In genomic region chr19:4698856-4699255, GRCm38 (mm10) we compare ENCODE assay signal across 8 mouse cellular contexts. TPM values are rescaled to one million over a fixed set of nuclear protein-coding genes. Genes with fewer than 3 reads are reported as not detected.
DNase-seq lines count a peak whose midpoint lies in the region; ATAC-seq lines count a peak whose summit lies in the region.

No protein-coding gene starts in this region.

- no peak overlapping the region for H3K9ac ChIP-seq in kidney, embryonic 14.5 days (ENCODE audit: low read depth, low read length)
- peak overlapping the region; percentile 74 for H3K9ac ChIP-seq in hindbrain, embryonic 13.5 days
- H3K9ac ChIP-seq in neural tube, embryonic 12.5 days: no peak overlapping the region

- no peak for ATAC-seq in kidney, embryonic 14.5 days (ENCODE audit: low FRiP score, low TSS enrichment)
- no peak for ATAC-seq in hindbrain, embryonic 13.5 days (ENCODE audit: low FRiP score)
- ATAC-seq in neural tube, embryonic 12.5 days (ENCODE audit: low FRiP score, low read depth): no peak

- H3K27me3 ChIP-seq in kidney, embryonic 14.5 days (ENCODE audit: control insufficient read depth, insufficient read depth, low read length): peaks cover 43% of the 10 kb centered on the region
- peaks cover 35% of the 10 kb centered on the region for H3K27me3 ChIP-seq in hindbrain, embryonic 13.5 days
- peaks cover 36% of the 10 kb centered on the region for H3K27me3 ChIP-seq in neural tube, embryonic 12.5 days (replicated peaks)

- H3K36me3 ChIP-seq in kidney, embryonic 14.5 days (ENCODE audit: control insufficient read depth, insufficient read depth, low read length): no peaks in the 10 kb centered on the region
- H3K36me3 ChIP-seq in hindbrain, embryonic 13.5 days: no peaks in the 10 kb centered on the region
- H3K36me3 ChIP-seq in neural tube, embryonic 12.5 days: no peaks in the 10 kb centered on the region

- H3K4me1 ChIP-seq in kidney, embryonic 14.5 days (ENCODE audit: control insufficient read depth, insufficient read depth, low read length): peaks cover 4% of the 10 kb centered on the region; the same call in 1 of the 2 replicates
- peaks cover 15% of the 10 kb centered on the region for H3K4me1 ChIP-seq in hindbrain, embryonic 13.5 days (replicated peaks)
- H3K4me1 ChIP-seq in neural tube, embryonic 12.5 days: peaks cover 7% of the 10 kb centered on the region; the same call in 1 of the 2 replicates

- H3K27ac ChIP-seq in kidney, embryonic 14.5 days (ENCODE audit: low read depth, low read length): no peak overlapping the region
- H3K27ac ChIP-seq in hindbrain, embryonic 13.5 days: peak overlapping the region; percentile 79
- no peak overlapping the region for H3K27ac ChIP-seq in neural tube, embryonic 12.5 days

- H3K9me3 ChIP-seq in kidney, embryonic 14.5 days (ENCODE audit: control insufficient read depth, low read length): no peaks in the 10 kb centered on the region
- no peaks in the 10 kb centered on the region for H3K9me3 ChIP-seq in hindbrain, embryonic 13.5 days
- H3K9me3 ChIP-seq in neural tube, embryonic 12.5 days: no peaks in the 10 kb centered on the region

- H3K4me2 ChIP-seq in kidney, embryonic 14.5 days (replicated peaks; ENCODE audit: low read depth, low read length): no peak overlapping the region
- peak overlapping the region; percentile 56 for H3K4me2 ChIP-seq in hindbrain, embryonic 13.5 days
- H3K4me2 ChIP-seq in neural tube, embryonic 12.5 days (replicated peaks): peak overlapping the region; percentile 82

- DNase-seq in kidney, adult 18-20 months: no peak
- DNase-seq in cerebellum, adult 9-11 months: peak; percentile 69
- DNase-seq in thymus, postnatal 4 days: no peak
- no peak for DNase-seq in urinary bladder, postnatal 25 days (ENCODE audit: low spot score)
- no peak for DNase-seq in natural killer cell, adult 2 months (ENCODE audit: low spot score in 2 of 2)

- 40% methylated on average over 8 of the region's 8 CpGs for WGBS in kidney, embryonic 14.5 days
- WGBS in hindbrain, embryonic 13.5 days: 39% methylated on average over 8 of the region's 8 CpGs
- WGBS in neural tube, embryonic 12.5 days: 38% methylated on average over 8 of the region's 8 CpGs

- peak overlapping the region; percentile 56; the same call in 1 of the 2 replicates for H3K4me3 ChIP-seq in kidney, embryonic 14.5 days (ENCODE audit: low read length)
- H3K4me3 ChIP-seq in hindbrain, embryonic 13.5 days: peak overlapping the region; percentile 49
- peak overlapping the region; percentile 56; the same call in 1 of the 2 replicates for H3K4me3 ChIP-seq in neural tube, embryonic 12.5 days

RNA-seq across cellular contexts. Expression of gene Gm960, which starts 0.4 kb away (rescaled TPM):
- polyA plus RNA-seq in kidney, embryonic 14.5 days (2014; fragmentation: Nextera tagmentation; extraction: Ambion mirVana): 3.4 and 5.2 TPM in 2 replicates
- polyA plus RNA-seq in hindbrain, embryonic 13.5 days (2015; fragmentation: Nextera tagmentation; extraction: Ambion mirVana): 3.8 and 4.3 TPM in 2 replicates
- 3.8 and 5.9 TPM in 2 replicates for polyA plus RNA-seq in neural tube, embryonic 12.5 days (2016; fragmentation: Nextera tagmentation; extraction: Ambion mirVana)

RNA-seq across cellular contexts. Expression of gene Sptbn2, which starts 12.1 kb away (rescaled TPM):
- 1.8 and 2.9 TPM in 2 replicates for polyA plus RNA-seq in kidney, embryonic 14.5 days (2014; fragmentation: Nextera tagmentation; extraction: Ambion mirVana)
- polyA plus RNA-seq in hindbrain, embryonic 13.5 days (2015; fragmentation: Nextera tagmentation; extraction: Ambion mirVana): 30.0 and 33.3 TPM in 2 replicates
- 39.5 and 41.8 TPM in 2 replicates for polyA plus RNA-seq in neural tube, embryonic 12.5 days (2016; fragmentation: Nextera tagmentation; extraction: Ambion mirVana)

RNA-seq across cellular contexts. Expression of gene Rbm4b, which starts 57.4 kb away (rescaled TPM):
- 69.2 and 79.8 TPM in 2 replicates for polyA plus RNA-seq in kidney, embryonic 14.5 days (2014; fragmentation: Nextera tagmentation; extraction: Ambion mirVana)
- polyA plus RNA-seq in hindbrain, embryonic 13.5 days (2015; fragmentation: Nextera tagmentation; extraction: Ambion mirVana): 188 and 189 TPM in 2 replicates
- 157 and 164 TPM in 2 replicates for polyA plus RNA-seq in neural tube, embryonic 12.5 days (2016; fragmentation: Nextera tagmentation; extraction: Ambion mirVana)
